Mouse (Mus musculus) spleen, adult 12 weeks (tissue): ENCODE results near the gene Chrnb4.

Experiments used
- DNase-seq: peaks from one replicate; pipeline ENCODE4 v3.0.0; 2022; ENCODE audit warnings: low spot score

Gene Chrnb4

DNA sequence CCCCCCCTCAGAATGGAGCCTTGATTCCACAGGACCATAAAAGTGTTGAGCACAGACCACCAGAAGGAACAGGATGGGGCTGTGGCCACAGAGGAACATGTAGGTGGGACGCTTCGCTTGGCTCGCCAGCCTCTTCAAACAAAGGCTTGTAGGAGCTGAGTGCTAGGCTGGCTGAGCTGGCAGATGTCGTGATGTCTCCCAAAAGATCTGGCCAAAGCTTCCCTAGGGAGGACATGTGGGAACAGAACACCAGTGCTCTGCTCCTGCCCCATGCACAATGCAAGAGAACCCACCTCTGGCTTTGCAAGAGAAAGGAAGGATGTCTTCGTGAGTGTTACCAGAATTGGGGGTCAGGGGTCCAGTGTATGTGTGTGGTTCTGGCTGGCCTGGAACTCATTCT, 25.3 kb downstream of the Chrnb4 start:
- no peak for DNase-seq

DNA sequence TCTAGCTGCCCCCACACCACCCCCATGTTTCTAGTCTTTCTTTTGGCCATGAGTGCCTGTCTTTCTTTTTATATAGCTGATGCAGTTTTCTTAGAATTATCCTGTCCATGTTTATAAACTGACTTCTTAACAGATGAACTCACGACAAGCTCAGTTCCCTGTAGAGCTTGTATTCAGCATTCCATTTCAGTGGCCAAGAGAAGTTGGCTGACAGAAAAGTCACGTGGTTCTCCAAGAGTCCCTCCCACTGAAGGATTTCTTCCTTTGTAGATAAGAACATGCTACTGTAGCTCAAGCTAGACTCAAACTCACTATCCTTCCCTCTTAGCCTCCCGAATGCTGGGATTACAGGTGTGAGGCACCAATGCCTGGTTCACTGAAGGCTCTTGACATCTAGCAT, 31.7 kb downstream of the Chrnb4 start:
- DNase-seq, result no peak

DNA sequence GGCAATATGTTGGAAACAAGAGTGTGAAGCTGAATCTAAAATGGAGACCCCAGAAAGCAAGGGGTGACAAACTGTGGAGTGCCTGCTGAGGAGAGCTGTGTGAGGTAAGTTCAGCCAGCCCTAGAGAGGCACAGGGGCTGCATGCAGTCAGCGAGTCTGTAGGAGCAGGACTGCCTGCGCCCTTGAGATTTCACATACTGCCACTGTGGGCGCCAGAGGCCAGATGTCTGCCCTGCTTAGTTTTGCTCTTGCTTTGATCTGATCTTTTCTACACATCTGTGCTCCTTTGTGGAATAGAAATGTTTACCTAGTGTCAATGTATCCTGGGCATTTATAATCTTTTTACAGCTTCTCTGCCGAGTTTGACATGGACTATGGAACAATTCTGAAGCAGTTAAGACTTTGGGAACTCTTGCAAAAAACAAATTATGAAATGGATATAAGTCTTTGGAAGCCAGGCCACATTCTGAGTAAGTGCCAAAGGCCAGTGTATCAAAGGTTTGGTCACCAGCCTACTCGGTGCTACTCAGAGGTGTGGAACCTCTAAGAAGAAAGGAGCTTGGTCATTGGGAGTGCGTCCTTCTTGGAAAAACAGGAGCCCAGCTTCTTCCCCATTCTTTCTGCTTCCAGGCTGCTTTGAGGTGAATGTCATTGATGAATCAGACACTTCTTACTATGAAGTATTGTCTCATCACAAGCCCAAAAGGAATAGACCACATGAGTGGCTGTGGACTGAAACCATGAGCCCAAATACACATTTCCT, 37.8 kb downstream of the Chrnb4 start:
- no peak for DNase-seq

DNA sequence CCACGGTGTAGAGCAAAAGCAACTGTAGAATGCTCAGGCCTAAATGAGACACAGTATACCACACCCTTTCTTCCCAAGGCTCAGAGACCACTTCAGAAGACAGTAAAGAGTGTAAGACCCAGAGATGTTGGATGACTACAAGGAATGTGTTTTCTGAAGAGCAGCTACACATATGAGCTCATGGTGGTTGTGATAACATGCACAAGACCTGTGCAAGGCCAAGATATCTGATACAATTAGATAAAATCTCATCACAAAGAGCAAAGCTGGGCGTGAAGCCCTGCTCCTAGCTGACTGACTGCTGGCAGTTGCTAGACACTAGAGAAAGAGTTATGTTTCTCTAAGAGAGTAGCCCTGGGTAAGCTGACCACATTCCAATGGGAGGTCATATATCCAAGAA, 38.9 kb downstream of the Chrnb4 start:
- DNase-seq, result no peak

DNA sequence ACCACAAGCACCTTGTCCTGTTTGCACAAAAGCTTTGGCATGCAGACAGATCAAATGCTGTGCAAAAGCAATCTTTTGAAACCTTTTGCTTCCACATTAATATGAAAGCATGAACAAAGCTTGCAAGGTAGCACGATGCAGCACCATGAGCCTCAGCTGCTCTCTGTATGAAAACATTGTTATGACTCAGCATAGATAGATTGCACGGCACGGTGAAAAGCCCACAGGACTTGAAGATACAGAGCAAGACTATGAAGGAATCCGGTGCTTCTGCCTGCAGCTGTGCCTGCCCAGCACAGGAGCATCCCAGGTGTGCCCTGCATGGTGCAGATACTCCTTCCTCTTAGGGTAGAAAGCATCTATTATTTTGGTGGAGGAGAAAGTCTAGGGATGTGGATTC, 45.0 kb downstream of the Chrnb4 start:
- DNase-seq, result no peak

DNA sequence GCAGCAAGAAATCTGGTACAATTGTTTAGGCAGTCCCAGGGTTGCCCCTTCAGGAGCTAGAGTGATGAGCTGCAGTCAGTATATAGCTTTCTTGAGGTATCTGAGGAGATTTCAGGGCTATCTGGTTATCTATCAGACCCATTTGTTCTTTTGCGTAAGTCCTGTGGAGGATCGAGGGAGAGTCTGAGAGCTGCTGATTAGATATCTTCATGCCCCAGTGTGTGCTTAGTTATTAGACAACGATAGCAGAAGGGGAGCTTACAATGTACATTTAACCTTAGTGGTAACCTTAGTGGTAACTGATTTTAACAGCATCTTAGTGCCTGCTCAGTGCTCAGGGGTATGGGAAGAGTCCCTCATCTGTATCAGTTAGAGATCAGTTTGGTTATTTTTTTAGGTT, 52.9 kb downstream of the Chrnb4 start:
- DNase-seq, result no peak

DNA sequence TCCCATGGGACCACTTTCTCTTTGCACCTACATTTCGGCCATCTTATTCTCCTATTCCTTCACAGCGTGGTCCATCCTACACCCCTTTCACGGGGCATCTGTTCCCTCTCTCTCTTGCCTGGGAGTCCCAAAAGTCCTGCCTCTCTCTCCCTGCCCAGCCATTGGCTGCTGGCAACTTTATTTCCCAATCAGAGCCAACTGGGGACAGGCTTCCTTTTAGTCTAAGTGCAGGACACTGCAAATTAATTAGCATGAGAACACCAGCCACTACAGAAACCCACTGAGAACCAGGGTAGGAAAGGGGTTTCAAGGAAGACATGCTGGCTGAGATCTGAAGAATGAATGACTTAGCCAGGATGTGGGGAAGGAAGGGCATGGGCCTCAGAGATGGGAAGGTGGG, 54.2 kb downstream of the Chrnb4 start:
- DNase-seq, result no peak

DNA sequence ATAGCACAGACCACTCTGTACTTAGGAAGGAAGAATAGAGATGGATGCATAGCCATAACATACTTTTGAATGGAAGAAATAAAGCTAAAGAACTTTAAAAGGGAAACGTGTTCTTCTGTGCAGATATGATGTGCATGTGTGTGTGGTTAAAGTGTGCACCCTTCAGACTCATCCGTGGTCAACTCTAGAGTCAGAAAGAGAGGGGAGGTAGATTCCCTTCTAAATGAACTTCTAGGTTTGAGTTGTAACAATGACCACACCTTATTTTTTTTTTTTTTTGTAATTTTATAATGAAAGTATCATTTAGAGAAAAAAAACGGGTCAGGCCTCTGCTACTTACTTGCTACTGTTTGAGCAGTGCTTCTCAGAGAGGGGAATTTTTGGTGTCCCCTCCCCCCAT, 58.2 kb downstream of the Chrnb4 start:
- DNase-seq, result no peak

DNA sequence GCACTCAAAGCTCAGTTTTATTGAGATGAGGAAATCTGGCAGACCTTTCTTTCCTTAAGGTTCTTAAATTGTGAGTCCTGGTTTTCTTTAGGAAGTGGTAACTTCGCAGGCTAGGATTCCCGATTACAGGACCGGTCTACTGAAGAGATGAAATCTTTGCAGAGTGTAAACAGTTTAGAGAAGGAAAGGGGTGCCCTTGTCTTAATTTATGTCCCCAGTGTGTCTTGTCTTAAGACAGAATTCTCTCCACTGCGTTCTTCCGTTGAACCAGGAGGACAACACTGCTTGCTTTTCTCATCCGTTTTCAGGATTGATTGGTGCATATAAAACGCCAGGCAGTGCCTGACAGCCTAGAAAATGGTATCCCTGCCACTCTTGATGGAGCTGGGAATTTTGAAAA, 66.2 kb downstream of the Chrnb4 start:
- DNase-seq, result no peak

DNA sequence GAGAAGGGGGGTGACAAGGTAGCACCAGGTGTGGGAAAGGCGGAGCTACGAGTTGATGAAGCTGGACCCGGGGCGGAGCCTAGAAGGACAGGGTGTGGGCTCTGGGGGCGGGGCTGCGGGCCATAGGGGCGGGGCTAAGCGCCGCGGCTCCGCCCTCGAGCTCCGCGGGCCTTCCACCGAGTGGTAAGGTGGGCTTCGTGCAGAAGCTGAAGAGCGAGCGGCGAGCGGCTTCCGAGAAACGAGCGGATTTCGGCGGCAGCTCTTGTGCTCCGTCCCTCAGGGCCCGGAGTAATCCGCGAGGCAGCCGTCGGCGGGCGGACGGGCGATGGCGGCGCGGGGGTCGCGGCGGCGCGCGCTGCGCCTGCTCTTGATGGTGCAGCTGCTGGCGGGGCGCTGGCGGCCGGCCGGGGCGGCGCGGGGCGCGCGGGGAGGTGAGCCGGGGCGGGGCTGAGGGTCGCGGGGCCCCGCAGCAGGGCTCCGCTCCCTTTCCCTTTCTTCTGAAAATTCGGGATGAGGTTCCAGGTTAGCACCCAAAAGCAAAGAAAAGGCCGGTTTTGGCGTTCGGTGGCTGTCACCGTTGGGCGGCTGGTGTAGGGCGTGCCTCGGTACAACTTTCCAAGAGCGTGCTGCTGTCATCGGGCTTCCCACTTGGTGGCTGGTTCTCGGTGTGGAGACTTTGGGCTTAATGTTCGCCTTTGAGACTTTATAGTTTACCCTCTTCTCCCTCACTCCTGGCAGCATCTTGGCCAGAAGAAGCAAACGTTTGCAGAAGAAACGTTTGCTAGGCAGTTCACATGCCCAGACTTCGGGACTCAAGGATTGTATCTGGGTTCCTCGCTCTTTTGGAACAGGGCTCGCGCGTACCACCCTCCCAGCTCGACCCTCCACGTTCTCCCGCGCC, 67.0 kb downstream of the Chrnb4 start:
- DNase-seq, result peak; percentile 2

DNA sequence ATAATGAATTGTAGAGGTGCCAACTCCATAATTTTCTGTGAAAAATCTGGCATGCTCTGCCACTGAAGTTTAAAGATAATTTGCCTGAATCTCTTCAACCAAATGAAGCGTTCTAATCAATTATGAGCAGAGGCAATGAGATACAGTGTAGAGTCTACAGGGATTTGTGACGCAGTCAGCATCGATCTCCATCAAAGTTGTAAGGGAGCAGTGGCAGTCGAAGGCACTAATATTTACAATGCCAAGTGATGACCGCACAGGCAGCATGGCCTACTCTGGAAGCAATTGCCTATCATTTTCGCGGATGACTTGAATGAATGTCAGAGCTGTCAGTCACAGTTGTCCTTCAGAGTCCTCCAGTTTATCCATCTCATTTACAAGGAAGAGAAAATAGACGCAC, 67.9 kb downstream of the Chrnb4 start, which contains the start of gene Chrna5:
Chrna5 (plus strand) TSS at position 207 of the 400 bp plus-strand sequence.
- no peak for DNase-seq
